Mouse (Mus musculus): Measurements from ENCODE around the gene Gbgt1. TPM values are rescaled to one million over a fixed set of nuclear protein-coding genes. Genes with fewer than 3 reads are reported as not detected.

The Gbgt1 gene
- polyA plus RNA-seq, 1 experiment, result 5.6 TPM

DNA sequence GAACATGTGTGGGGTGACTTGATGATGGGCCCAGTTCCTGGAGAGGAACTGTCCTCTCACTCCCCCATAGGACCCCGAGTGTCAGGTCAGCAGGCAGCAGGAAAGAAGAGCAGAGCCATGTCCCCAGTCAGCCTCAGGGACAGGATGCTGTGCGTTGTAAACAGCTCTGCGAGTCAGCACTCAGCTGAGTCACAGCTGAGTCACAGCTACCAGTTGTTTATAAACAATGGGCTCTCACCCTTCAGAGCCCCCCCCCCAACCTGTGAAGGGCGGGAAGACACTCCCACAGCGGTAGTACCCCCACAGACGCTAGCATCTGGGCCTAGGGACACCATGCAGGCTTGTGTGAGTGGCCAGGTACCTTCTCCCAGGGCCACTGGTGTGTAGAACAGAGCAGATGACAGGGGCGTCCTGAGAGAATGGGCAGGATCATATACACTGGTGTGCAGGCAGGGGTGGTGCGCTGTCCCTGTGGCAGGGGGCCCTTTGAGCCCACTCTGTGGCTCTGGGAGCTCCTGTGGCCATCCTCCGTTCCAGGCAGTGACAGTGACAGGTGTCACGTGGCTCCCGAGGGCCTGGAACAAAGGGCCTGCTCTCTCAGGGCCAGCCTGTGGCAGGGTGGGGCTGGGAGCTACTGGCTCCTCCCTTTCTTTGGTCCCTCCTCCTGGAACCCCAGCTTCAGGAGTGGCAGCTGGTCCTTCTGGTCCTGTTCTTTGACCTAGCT lies 28.7 kb downstream of the Gbgt1 start:
- Histone ChIP-seq H3K4me3 (replicated peaks; ENCODE audit: extremely low read depth, low read depth, low read length) (no peak overlapping the region), H3K4me1 (ENCODE audit: control insufficient read depth, insufficient read depth, low read length) (peaks cover 38% of the 10 kb centered on the region)
- TF ChIP-seq POLR2A (IDR thresholded peaks at IDR 0.05; ENCODE audit: borderline replicate concordance, extremely low read depth, low read depth, low read length) (peak; percentile 51; the same call in 1 of the 2 replicates), CTCF (IDR thresholded peaks at IDR 0.05; ENCODE audit: insufficient read depth, low read length) (no peak)
- DNase-seq, result peak; percentile 75
- 12% methylated on average over 11 of the region's 11 CpGs for WGBS

DNA sequence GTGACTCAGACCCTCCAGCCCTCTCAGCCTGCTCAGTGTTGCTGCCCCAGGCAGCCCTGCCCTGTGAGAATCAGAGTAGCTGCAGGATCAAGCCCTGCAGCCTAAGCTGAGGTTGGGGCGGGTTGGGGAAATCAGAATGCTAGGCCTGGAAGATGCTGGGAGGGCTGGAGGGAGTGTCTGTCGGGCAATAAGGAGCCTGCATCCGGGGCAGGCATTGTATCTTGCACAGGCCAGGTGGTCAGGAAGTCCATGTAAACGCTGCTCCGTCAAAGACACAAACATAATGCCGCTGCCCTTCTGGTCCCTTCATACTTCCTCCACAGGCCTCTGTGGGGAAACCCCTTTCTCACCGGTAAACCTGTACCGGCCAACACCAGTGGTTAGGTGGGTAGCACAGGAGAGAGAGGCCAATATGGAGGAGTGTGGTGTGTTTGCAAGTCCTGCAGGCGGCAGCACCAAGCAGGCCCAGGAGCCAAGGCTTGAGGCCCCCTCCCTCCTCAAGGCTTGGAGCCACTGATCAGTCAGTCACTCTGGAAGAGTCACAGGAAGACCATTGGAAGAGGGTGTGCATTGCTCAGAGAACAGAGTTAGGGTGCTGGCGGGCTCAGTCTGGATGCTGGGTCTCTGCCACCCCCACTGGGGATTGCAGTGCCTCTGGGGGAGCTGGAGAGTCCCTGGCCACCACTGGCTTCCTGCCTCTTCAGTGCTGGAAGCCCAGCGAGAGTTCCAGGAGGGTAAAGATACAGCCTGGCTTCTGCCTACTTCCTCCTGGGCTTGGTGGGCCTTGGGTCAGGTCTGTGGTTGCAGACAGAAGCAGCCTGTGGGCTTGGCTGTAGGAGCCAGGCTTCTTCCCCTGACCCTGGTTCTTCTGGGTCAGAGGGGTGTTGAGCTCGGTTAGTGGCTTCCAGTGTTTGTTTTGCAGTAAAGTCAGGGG lies 29.5 kb downstream of the Gbgt1 start:
- whole genome bisulfite sequencing, result 14% methylated on average over 12 of the region's 12 CpGs
- H3K4me1 ChIP-seq (ENCODE audit: control insufficient read depth, insufficient read depth, low read length), result peaks cover 38% of the 10 kb centered on the region
- DNase-seq, result no peak
- TF ChIP-seq CTCF (IDR thresholded peaks at IDR 0.05; ENCODE audit: insufficient read depth, low read length) (peak; percentile 47), POLR2A (IDR thresholded peaks at IDR 0.05; ENCODE audit: borderline replicate concordance, extremely low read depth, low read depth, low read length) (no peak)
- H3K4me3 ChIP-seq (replicated peaks; ENCODE audit: extremely low read depth, low read depth, low read length), result no peak overlapping the region

DNA sequence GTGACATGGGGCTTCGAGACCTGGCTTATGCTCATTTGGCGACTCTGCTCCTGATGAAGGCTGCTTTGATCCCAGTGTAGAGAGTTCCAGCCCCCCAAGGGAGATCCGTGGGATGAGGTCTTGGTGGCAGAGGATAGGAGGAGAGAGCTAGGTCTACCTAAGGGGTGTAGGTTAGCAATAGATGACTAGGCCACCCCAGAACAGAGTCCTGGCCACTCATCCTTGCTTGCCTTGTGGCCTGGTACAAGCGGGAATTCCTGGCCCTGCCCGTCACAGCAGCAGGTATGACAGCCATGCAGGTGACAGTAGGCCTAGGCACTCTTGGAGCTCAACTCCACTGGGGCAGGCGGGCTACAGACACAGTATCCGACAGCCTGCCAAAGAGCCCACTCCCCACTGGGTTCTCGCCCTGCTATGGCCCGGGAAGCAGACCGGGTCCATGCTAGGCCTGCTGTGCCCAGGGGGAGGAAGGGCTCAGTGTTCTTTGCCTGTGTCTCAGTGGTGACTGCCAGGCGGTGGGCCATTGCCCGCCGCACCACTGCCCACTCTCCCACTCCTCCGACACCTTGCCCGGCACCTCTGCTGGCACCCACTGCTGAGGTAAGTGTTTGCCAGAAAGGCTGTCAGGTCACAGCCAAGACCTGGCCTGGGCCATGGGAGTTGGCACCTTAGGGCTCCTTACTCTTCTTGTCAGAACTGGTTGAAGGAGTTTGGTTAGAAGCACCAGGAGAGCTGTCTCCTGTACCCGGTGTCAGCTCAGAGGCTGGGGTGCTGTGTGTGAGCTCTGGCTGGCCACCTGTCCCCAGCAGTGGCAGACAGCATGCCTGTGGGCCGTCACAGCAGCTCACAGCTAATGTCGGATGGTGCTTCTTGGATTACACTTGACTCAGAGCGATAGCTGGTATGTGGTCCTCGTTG lies 31.0 kb downstream of the Gbgt1 start:
- Histone ChIP-seq H3K4me3 (replicated peaks; ENCODE audit: extremely low read depth, low read depth, low read length) (no peak overlapping the region), H3K4me1 (ENCODE audit: control insufficient read depth, insufficient read depth, low read length) (peaks cover 32% of the 10 kb centered on the region)
- DNase-seq, result no peak
- TF ChIP-seq CTCF (IDR thresholded peaks at IDR 0.05; ENCODE audit: insufficient read depth, low read length), result no peak
- no peak for TF ChIP-seq POLR2A (IDR thresholded peaks at IDR 0.05; ENCODE audit: borderline replicate concordance, extremely low read depth, low read depth, low read length)
- 88% methylated on average over 20 of the region's 20 CpGs for WGBS

DNA sequence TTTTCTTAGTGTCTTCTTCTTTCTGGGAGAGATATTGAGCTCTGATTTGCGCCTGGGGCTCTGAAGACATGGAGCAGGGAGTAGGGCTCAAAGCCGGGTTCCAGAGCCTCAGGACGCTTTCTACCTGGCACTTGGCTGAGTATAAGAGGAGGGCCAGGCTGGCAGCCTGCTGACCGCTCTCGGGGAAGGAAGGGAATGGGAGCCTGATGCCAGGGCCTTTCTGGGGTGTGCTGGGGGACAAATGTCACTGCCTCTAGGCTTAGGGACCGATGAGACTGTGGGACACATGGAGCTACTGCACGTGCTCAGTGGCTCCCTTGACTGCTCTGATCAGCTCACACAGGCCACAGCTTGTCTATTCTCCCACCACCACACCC lies 31.7 kb downstream of the Gbgt1 start:
- TF ChIP-seq CTCF (IDR thresholded peaks at IDR 0.05; ENCODE audit: insufficient read depth, low read length), result no peak
- no peak for TF ChIP-seq POLR2A (IDR thresholded peaks at IDR 0.05; ENCODE audit: borderline replicate concordance, extremely low read depth, low read depth, low read length)
- H3K4me1 ChIP-seq (ENCODE audit: control insufficient read depth, insufficient read depth, low read length), result peaks cover 32% of the 10 kb centered on the region
- H3K4me3 ChIP-seq (replicated peaks; ENCODE audit: extremely low read depth, low read depth, low read length), result no peak overlapping the region
- 78% methylated on average over 7 of the region's 7 CpGs for WGBS
- no peak for DNase-seq

DNA sequence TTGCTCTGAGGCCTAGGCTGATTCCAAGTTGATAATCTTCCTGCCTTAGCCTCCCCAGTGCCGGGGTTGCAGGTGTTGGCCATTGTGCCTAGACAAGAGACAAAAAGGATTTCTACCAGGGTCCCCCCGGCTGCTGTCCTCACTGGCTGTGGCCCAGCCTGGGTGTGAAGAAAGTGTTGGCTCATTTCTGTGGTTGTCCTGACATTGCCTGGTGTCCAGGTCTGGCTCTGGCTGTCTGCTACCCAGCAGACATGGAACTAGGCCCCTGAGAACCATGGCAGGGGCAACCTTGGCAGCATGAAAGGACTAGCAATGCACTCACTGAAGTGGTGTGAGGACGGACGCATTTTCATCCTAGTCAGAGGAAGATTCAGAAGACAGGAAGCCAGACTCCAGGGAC lies 33.2 kb downstream of the Gbgt1 start:
- peaks cover 18% of the 10 kb centered on the region for H3K4me1 ChIP-seq (ENCODE audit: control insufficient read depth, insufficient read depth, low read length)
- no peak for DNase-seq
- 68% methylated on average over 4 of the region's 4 CpGs for WGBS
- H3K4me3 ChIP-seq (replicated peaks; ENCODE audit: extremely low read depth, low read depth, low read length), result no peak overlapping the region
- TF ChIP-seq POLR2A (IDR thresholded peaks at IDR 0.05; ENCODE audit: borderline replicate concordance, extremely low read depth, low read depth, low read length), result no peak
- no peak for TF ChIP-seq CTCF (IDR thresholded peaks at IDR 0.05; ENCODE audit: insufficient read depth, low read length)

DNA sequence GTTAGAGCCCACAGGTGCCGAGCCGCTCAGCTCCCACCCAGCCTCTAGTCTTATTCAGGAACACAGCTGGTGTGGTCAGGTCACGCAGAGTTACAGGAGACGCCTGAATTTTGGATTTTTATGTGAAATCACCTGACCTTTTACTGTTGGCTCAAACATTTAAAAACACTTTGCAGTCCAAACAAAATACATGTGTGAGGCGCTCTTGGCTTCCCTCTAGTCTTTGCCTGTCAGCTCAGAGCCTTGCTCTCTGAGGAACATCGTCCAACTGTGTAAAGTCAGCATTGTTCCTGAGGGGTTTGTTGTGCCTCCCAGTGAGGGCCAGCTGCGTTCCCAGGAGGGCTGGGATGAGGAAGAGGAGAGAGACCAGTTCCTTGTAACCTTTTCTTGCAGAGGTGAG lies 33.6 kb downstream of the Gbgt1 start:
- WGBS, result 64% methylated on average over 7 of the region's 7 CpGs
- DNase-seq, result no peak
- TF ChIP-seq CTCF (IDR thresholded peaks at IDR 0.05; ENCODE audit: insufficient read depth, low read length), result no peak
- TF ChIP-seq POLR2A (IDR thresholded peaks at IDR 0.05; ENCODE audit: borderline replicate concordance, extremely low read depth, low read depth, low read length), result no peak
- no peak overlapping the region for H3K4me3 ChIP-seq (replicated peaks; ENCODE audit: extremely low read depth, low read depth, low read length)
- peaks cover 13% of the 10 kb centered on the region for H3K4me1 ChIP-seq (ENCODE audit: control insufficient read depth, insufficient read depth, low read length)

DNA sequence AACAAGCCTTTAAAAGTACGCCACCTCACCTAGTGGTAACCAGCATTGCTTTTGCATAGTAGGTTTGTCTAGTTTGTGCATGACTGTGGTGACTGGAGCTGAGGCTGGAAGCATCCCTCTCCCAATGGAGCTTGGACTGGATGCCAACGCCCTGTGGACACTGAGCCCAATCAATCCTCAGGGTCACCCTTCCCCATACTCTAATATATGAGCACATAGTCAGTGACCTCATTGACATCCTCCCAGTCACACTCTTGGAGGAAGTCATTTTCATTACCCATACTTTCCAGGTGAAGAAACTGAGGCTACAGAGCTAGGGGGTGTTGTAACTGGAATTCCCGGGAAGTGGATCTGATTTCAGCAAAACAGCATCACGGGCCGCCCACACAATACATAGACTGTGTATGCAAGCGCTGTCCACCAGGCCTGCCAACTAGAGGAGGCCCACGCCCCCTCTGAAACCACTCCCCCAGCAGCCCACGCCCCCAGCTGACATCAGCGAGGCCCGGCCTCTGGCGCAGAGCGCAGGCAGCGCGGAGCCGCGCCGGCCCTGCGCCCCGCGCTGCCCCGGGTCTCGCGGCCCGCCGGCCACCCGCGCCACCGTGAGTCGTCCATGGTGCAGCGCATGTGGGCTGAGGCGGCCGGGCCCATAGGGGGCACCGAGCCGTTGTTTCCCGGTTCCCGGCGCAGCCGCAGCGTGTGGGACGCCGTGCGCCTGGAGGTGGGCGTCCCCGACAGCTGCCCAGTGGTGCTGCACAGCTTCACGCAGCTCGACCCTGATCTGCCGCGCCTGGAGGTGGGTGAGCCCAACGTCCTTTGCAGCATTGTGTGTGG lies 36.5 kb downstream of the Gbgt1 start:
- H3K4me3 ChIP-seq (replicated peaks; ENCODE audit: extremely low read depth, low read depth, low read length), result peak overlapping the region; percentile 79
- TF ChIP-seq POLR2A (IDR thresholded peaks at IDR 0.05; ENCODE audit: borderline replicate concordance, extremely low read depth, low read depth, low read length) (peak; percentile 44; the same call in 1 of the 2 replicates), CTCF (IDR thresholded peaks at IDR 0.05; ENCODE audit: insufficient read depth, low read length) (no peak)
- H3K4me1 ChIP-seq (ENCODE audit: control insufficient read depth, insufficient read depth, low read length), result peaks cover 12% of the 10 kb centered on the region
- WGBS, result 3% methylated on average over 49 of the region's 49 CpGs
- DNase-seq, result peak; percentile 91

DNA sequence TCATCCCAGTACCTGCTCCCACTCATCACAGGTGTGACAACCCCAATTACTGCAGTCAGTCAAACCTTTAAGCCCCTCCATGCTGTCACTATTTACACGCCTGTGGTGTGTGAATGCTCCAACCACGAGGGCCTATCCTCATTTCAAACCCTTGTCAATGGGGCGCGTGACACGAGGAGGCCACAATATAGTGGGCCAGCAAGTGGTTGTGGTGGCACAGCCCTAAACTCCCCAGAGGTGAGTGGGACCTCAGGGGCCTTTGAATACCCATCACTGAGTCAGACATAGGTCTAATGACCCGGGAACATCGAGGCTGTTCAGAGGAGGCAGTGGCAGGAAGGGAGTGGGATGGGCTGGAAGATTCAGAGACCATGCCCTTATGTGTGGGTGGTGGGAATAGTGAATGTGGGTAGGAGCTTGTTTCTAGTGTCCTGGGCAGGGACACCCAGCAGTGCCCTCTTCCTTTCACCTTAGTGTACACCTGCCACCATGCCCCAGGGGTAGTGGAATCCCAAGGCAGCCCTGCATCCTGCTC lies 37.3 kb downstream of the Gbgt1 start:
- 46% methylated on average over 7 of the region's 7 CpGs for WGBS
- H3K4me1 ChIP-seq (ENCODE audit: control insufficient read depth, insufficient read depth, low read length), result peaks cover 12% of the 10 kb centered on the region
- peak overlapping the region; percentile 79 for H3K4me3 ChIP-seq (replicated peaks; ENCODE audit: extremely low read depth, low read depth, low read length)
- no peak for DNase-seq
- TF ChIP-seq CTCF (IDR thresholded peaks at IDR 0.05; ENCODE audit: insufficient read depth, low read length) (no peak), POLR2A (IDR thresholded peaks at IDR 0.05; ENCODE audit: borderline replicate concordance, extremely low read depth, low read depth, low read length) (no peak)

Data from lung, adult 2 months (tissue).